Mouse (Mus musculus): ENCODE results near the gene Tpcn1. TPM values are rescaled to one million over a fixed set of nuclear protein-coding genes. Genes with fewer than 3 reads are reported as not detected.

Gene Tpcn1
- total RNA-seq, 2 experiments from 2014 or later, result 44.1 to 45.2 TPM

GRCm38 (mm10) chr5:120560616-120561311 is 27.7 kb downstream of the Tpcn1 start:
- peak in 1 of 2 experiments; percentile 63 for DNase-seq (ENCODE audit: low spot score in 2 of 2)

GRCm38 (mm10) chr5:120560129-120560615 is 28.3 kb downstream of the Tpcn1 start:
- DNase-seq (ENCODE audit: low spot score in 2 of 2), result no peak

GRCm38 (mm10) chr5:120558762-120559161 is 29.7 kb downstream of the Tpcn1 start:
- DNase-seq (ENCODE audit: low spot score in 2 of 2), result no peak

GRCm38 (mm10) chr5:120558041-120558440 is 30.4 kb downstream of the Tpcn1 start:
- no peak for DNase-seq (ENCODE audit: low spot score in 2 of 2)

GRCm38 (mm10) chr5:120555871-120556270 is 32.6 kb downstream of the Tpcn1 start:
- no peak for DNase-seq (ENCODE audit: low spot score in 2 of 2)

GRCm38 (mm10) chr5:120550673-120551072 is 37.8 kb downstream of the Tpcn1 start:
- no peak for DNase-seq (ENCODE audit: low spot score in 2 of 2)

- no peak for DNase-seq (ENCODE audit: low spot score in 2 of 2)
Measured at GRCm38 (mm10) chr5:120550137-120550536, 38.3 kb downstream of the Tpcn1 start.

GRCm38 (mm10) chr5:120548236-120548850 is 40.1 kb downstream of the Tpcn1 start:
- no peak for DNase-seq (ENCODE audit: low spot score in 2 of 2)

GRCm38 (mm10) chr5:120536632-120537031 is 51.8 kb downstream of the Tpcn1 start:
- DNase-seq (ENCODE audit: low spot score in 2 of 2), result no peak

- peak in 1 of 2 experiments; percentile 40 for DNase-seq (ENCODE audit: low spot score in 2 of 2)
Measured at GRCm38 (mm10) chr5:120536046-120536445, 52.4 kb downstream of the Tpcn1 start.

GRCm38 (mm10) chr5:120534686-120535075 is 53.8 kb downstream of the Tpcn1 start:
- no peak for DNase-seq (ENCODE audit: low spot score in 2 of 2)

GRCm38 (mm10) chr5:120534071-120534685 is 54.3 kb downstream of the Tpcn1 start:
- DNase-seq (ENCODE audit: low spot score in 2 of 2), result no peak

- no peak for DNase-seq (ENCODE audit: low spot score in 2 of 2)
Measured at GRCm38 (mm10) chr5:120531631-120532030, 56.8 kb downstream of the Tpcn1 start.

GRCm38 (mm10) chr5:120527296-120527964 is 61.0 kb downstream of the Tpcn1 start:
- DNase-seq (ENCODE audit: low spot score in 2 of 2), result no peak

GRCm38 (mm10) chr5:120526311-120526710 is 62.2 kb downstream of the Tpcn1 start:
- no peak for DNase-seq (ENCODE audit: low spot score in 2 of 2)

- DNase-seq (ENCODE audit: low spot score in 2 of 2), result no peak
Measured at GRCm38 (mm10) chr5:120525737-120526136, 62.7 kb downstream of the Tpcn1 start.

GRCm38 (mm10) chr5:120524736-120525135 is 63.7 kb downstream of the Tpcn1 start:
- no peak for DNase-seq (ENCODE audit: low spot score in 2 of 2)

- no peak for DNase-seq (ENCODE audit: low spot score in 2 of 2)
Measured at GRCm38 (mm10) chr5:120522649-120523048, 65.8 kb downstream of the Tpcn1 start.

GRCm38 (mm10) chr5:120517552-120517951 is 70.9 kb downstream of the Tpcn1 start:
- no peak for DNase-seq (ENCODE audit: low spot score in 2 of 2)

- no peak for DNase-seq (ENCODE audit: low spot score in 2 of 2)
Measured at GRCm38 (mm10) chr5:120516221-120516984, 72.1 kb downstream of the Tpcn1 start.

- DNase-seq (ENCODE audit: low spot score in 2 of 2), result no peak
Measured at GRCm38 (mm10) chr5:120515451-120515850, 73.0 kb downstream of the Tpcn1 start.
